Mouse (Mus musculus) right cerebral cortex, adult 18-20 months (tissue): ENCODE measurements at regions not wholly inside any gene's neighbourhood (a gene's known extent, or its start where the extent isn't known, plus 50 kb on each side); places are given as distances from the start of the nearest gene placed in this dataset.

ENCODE experiments used
- DNase-seq: peaks from one replicate; pipeline ENCODE4 v3.0.0; 2022; ENCODE audit warnings: mixed read lengths

DNA sequence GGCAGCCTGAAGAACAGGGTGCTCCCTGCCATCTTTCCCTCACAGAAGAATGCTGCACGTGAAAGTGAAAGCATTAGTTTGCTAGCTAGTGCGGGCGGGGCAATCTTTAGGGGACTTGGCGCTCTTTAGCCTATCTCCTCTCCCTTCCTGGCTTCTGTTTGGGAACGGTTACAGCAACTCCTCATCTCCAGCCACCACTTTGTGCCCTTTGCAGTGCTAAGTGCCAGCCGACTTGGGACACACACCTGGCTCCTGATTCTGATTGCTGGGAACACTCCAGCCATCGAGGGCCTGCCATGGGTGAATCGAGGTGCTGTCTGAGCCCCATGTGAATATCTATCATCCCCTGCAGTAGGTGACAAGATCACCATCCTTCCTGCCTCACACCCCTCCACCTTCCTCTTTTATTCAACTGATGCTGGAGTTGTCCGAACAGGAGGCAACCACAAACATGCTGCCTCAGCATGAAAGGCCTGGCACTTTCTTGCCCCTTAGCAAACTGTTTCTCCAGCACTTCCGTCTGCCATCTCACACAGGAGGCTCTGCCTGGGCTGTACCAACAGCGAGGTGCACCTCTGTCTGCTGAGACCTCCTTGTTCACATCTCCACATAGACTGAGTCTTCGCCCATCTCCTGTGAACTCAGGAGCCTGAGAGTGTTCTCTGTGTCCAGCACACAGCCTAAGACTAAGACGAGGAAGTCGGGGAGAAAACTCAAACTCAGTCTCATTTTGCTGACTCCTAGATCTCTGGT, 66.2 kb upstream of the Glrp1 start:
- DNase-seq: no peak

GRCm38 (mm10) chr1:88575291-88575690, 65.4 kb upstream of the Glrp1 start:
- DNase-seq: no peak

- no peak for DNase-seq
Observed at GRCm38 (mm10) chr1:88572161-88572560, 62.3 kb upstream of the Glrp1 start.

GRCm38 (mm10) chr1:88568447-88569053, 58.7 kb upstream of the Glrp1 start:
- no peak for DNase-seq

DNA sequence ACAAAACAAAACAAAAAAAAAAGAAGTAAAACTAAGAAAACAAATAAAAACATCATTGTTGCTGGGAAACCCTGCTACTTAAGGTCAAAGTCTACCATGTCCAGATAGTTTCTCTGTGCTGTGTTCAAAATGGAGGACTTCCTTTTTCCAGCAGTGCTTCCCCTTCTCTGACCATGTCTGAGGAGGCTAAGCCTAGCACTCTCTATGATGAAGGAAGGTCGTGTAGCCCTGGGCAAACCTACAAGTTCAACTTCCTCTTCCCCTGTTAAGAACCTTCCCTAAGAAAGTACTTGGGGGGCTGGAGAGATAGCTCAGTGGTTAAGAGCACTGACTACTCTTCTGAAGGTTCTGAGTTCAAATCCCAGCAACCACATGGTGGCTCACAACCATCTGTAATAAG, 57.3 kb upstream of the Glrp1 start:
- DNase-seq: no peak

DNA sequence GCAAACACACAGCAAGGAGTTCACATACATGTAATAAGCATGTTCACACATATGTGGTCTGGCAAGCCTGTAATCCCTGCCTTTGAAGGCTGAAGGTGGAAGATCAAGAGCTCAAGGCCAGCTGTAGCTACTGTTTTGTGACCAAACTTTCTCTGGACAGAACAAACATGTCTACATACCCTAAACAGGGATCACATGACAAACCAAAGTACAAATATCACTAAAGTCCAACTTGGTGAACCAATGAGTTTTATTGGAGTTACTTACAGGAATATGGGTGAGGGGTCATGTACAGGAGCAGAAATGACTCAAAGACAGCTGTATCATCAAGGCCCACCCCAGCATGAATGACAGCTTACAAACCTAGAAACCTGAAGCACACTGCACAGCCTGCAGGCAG, 56.6 kb upstream of the Glrp1 start:
- no peak for DNase-seq

- no peak for DNase-seq
Observed at GRCm38 (mm10) chr1:88564825-88565224, 55.0 kb upstream of the Glrp1 start.

GRCm38 (mm10) chr1:88562361-88562760, 52.5 kb upstream of the Glrp1 start:
- DNase-seq: peak; percentile 61

- no peak for DNase-seq
Observed at GRCm38 (mm10) chr1:88560771-88561170, 50.9 kb upstream of the Glrp1 start.
